Mouse (Mus musculus): ENCODE results near the gene Lrrc7. TPM values are rescaled to one million over a fixed set of nuclear protein-coding genes. Genes with fewer than 3 reads are reported as not detected.
"Not testable (repeated sequence)": the region's sequence is repeated elsewhere in the genome, so short reads cannot be mapped to it uniquely, and the experiment has no call there.

Lrrc7 gene
- polyA plus RNA-seq, 1 experiment from 2014 or later: 0.13 TPM

DNA sequence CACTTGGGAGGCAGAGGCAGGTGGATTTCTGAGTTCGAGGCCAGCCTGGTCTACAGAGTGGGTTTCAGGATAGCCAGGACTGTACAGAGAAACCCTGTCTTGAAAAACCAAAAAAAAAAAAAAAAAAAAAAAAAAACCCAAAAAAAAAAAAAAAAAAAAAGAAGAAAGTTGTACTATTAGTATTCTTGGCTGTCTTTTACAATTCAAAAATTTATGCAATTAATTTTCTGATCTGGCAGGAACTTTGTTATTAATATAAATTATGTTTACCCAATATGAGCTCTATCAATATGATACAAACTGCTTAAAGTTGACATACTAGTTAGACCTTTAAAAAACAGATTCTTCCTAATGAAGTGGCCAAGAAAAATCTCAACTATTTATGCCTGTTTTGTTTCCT is 459.5 kb downstream of the Lrrc7 start:
- H3K4me1 ChIP-seq (ENCODE audit: control insufficient read depth, insufficient read depth, low read length); ATAC-seq (replicated peaks; ENCODE audit: insufficient number of reproducible peaks, low FRiP score, low TSS enrichment); H3K4me2 ChIP-seq; H3K9ac ChIP-seq (ENCODE audit: low read depth, low read length); H3K27ac ChIP-seq (ENCODE audit: low read depth, low read length); H3K27me3 ChIP-seq (ENCODE audit: control insufficient read depth, insufficient read depth, low read length); H3K4me3 ChIP-seq (ENCODE audit: low read depth, low read length); H3K9me3 ChIP-seq (replicated peaks; ENCODE audit: control insufficient read depth, low read length); H3K36me3 ChIP-seq (ENCODE audit: control insufficient read depth, insufficient read depth, low read length): not testable (repeated sequence)
- WGBS (ENCODE audit: insufficient replicate concordance): 59% methylated on average over 1 of the region's 1 CpGs

- not testable (repeated sequence) for H3K4me1 ChIP-seq (ENCODE audit: control insufficient read depth, insufficient read depth, low read length); H3K9ac ChIP-seq (ENCODE audit: low read depth, low read length); H3K4me2 ChIP-seq; H3K36me3 ChIP-seq (ENCODE audit: control insufficient read depth, insufficient read depth, low read length); H3K9me3 ChIP-seq (replicated peaks; ENCODE audit: control insufficient read depth, low read length); H3K27ac ChIP-seq (ENCODE audit: low read depth, low read length); H3K27me3 ChIP-seq (ENCODE audit: control insufficient read depth, insufficient read depth, low read length); H3K4me3 ChIP-seq (ENCODE audit: low read depth, low read length); ATAC-seq (replicated peaks; ENCODE audit: insufficient number of reproducible peaks, low FRiP score, low TSS enrichment)
- WGBS (ENCODE audit: insufficient replicate concordance): 72% methylated on average over 8 of the region's 10 CpGs
Observed at GRCm38 (mm10) chr3:158102043-158102442, 460.0 kb downstream of the Lrrc7 start.

DNA sequence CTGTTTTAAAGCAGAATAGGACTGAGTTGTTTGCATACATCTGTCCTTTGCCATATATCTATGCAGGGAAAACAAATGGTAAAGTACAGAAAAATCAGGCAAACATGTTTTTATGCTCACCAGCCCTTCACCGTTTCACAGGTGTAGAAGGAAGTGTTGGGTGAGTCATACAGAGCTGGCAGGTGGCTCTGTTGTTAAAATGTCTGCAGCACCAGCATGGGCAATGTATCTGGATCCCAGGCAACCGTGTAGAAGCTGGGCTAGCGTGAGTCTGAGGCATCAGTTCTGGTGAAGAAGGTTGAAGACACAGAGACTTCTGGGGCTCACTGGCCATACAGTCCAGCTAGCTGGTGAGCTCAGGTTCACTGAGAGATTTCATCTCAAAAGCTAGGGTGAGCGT is 468.1 kb downstream of the Lrrc7 start:
- Histone ChIP-seq H3K4me3 (ENCODE audit: low read depth, low read length) (no peak overlapping the region), H3K4me1 (ENCODE audit: control insufficient read depth, insufficient read depth, low read length) (no peaks in the 10 kb centered on the region), H3K27me3 (ENCODE audit: control insufficient read depth, insufficient read depth, low read length) (no peaks in the 10 kb centered on the region), H3K9me3 (replicated peaks; ENCODE audit: control insufficient read depth, low read length) (no peaks in the 10 kb centered on the region), H3K9ac (ENCODE audit: low read depth, low read length) (no peak overlapping the region), H3K4me2 (no peak overlapping the region), H3K27ac (ENCODE audit: low read depth, low read length) (no peak overlapping the region), H3K36me3 (ENCODE audit: control insufficient read depth, insufficient read depth, low read length) (no peaks in the 10 kb centered on the region)
- no peak for ATAC-seq (replicated peaks; ENCODE audit: insufficient number of reproducible peaks, low FRiP score, low TSS enrichment)
- WGBS (ENCODE audit: insufficient replicate concordance): 62% methylated on average over 4 of the region's 4 CpGs

DNA sequence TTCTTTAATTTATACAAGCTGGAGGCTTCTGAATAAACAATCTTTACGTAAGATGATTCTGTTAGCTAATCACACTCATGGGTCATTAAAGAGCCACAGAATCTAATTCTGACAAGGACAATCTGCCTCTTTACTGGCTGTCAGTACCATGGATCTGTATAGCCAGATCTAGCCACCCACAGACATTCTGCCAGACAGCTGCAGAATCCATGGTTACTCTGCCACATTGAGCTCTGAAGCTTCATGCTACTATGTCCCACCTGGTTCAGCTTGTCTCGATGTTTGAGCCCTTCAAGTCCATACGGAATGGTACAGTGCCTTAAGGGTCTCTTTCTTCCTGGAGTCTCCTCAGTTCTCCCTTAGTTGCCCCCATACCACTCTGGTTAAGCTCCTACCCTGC is 470.4 kb downstream of the Lrrc7 start:
- 82% methylated on average over 3 of the region's 3 CpGs for WGBS (ENCODE audit: insufficient replicate concordance)
- H3K4me1 ChIP-seq (ENCODE audit: control insufficient read depth, insufficient read depth, low read length): no peaks in the 10 kb centered on the region
- no peaks in the 10 kb centered on the region for H3K9me3 ChIP-seq (replicated peaks; ENCODE audit: control insufficient read depth, low read length)
- H3K27me3 ChIP-seq (ENCODE audit: control insufficient read depth, insufficient read depth, low read length): no peaks in the 10 kb centered on the region
- no peak overlapping the region for H3K4me2 ChIP-seq
- H3K36me3 ChIP-seq (ENCODE audit: control insufficient read depth, insufficient read depth, low read length): no peaks in the 10 kb centered on the region
- H3K4me3 ChIP-seq (ENCODE audit: low read depth, low read length): no peak overlapping the region
- H3K9ac ChIP-seq (ENCODE audit: low read depth, low read length): no peak overlapping the region
- ATAC-seq (replicated peaks; ENCODE audit: insufficient number of reproducible peaks, low FRiP score, low TSS enrichment): no peak
- no peak overlapping the region for H3K27ac ChIP-seq (ENCODE audit: low read depth, low read length)

DNA sequence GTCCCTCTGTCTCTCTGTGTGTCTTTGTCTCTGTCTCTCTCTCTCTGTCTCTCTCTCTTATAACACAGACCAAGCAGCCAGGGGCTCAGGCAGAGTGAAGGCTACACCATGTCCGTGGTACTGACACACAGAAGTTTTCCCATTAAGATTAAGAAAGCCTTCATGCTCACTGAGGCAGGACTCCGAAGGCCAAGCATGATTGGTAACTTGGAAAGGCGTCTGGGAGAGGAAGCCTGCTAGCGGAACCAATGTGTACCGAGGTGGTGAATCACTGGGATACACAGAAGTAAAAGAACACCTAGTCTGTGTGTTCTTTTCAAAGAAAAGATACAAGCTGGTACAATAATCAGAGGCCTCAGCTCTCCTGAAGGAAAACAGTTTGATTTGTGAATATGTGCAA is 484.2 kb downstream of the Lrrc7 start:
- no peak overlapping the region for H3K4me3 ChIP-seq (ENCODE audit: low read depth, low read length)
- no peak overlapping the region for H3K4me2 ChIP-seq
- H3K36me3 ChIP-seq (ENCODE audit: control insufficient read depth, insufficient read depth, low read length): no peaks in the 10 kb centered on the region
- no peaks in the 10 kb centered on the region for H3K9me3 ChIP-seq (replicated peaks; ENCODE audit: control insufficient read depth, low read length)
- 74% methylated on average over 5 of the region's 5 CpGs for WGBS (ENCODE audit: insufficient replicate concordance)
- no peaks in the 10 kb centered on the region for H3K27me3 ChIP-seq (ENCODE audit: control insufficient read depth, insufficient read depth, low read length)
- H3K9ac ChIP-seq (ENCODE audit: low read depth, low read length): no peak overlapping the region
- no peaks in the 10 kb centered on the region for H3K4me1 ChIP-seq (ENCODE audit: control insufficient read depth, insufficient read depth, low read length)
- no peak overlapping the region for H3K27ac ChIP-seq (ENCODE audit: low read depth, low read length)
- ATAC-seq (replicated peaks; ENCODE audit: insufficient number of reproducible peaks, low FRiP score, low TSS enrichment): no peak

DNA sequence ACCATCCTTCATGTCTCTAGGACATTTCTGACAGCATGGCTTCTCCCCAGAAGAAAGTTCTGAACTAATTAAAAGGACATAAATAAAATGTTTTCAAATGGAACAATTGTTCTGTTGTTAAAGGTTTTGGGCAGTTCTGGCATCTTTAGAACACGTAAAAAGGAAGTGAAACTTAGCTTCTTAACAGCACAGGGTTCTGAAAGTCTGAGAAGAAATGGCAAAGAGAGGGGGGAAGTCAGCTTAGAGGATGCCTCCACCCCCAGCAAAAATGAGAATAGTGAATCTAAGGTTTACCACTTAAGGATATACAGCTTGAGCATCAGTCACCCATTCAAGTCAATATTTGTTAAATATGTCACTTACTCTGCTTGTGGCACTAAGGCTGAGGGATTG is 484.6 kb downstream of the Lrrc7 start:
- Histone ChIP-seq H3K27ac (ENCODE audit: low read depth, low read length) (no peak overlapping the region), H3K9ac (ENCODE audit: low read depth, low read length) (no peak overlapping the region), H3K9me3 (replicated peaks; ENCODE audit: control insufficient read depth, low read length) (no peaks in the 10 kb centered on the region), H3K27me3 (ENCODE audit: control insufficient read depth, insufficient read depth, low read length) (no peaks in the 10 kb centered on the region), H3K4me2 (no peak overlapping the region), H3K36me3 (ENCODE audit: control insufficient read depth, insufficient read depth, low read length) (no peaks in the 10 kb centered on the region), H3K4me1 (ENCODE audit: control insufficient read depth, insufficient read depth, low read length) (no peaks in the 10 kb centered on the region), H3K4me3 (ENCODE audit: low read depth, low read length) (no peak overlapping the region)
- WGBS (ENCODE audit: insufficient replicate concordance): 52% methylated on average over 1 of the region's 1 CpGs
- no peak for ATAC-seq (replicated peaks; ENCODE audit: insufficient number of reproducible peaks, low FRiP score, low TSS enrichment)

DNA sequence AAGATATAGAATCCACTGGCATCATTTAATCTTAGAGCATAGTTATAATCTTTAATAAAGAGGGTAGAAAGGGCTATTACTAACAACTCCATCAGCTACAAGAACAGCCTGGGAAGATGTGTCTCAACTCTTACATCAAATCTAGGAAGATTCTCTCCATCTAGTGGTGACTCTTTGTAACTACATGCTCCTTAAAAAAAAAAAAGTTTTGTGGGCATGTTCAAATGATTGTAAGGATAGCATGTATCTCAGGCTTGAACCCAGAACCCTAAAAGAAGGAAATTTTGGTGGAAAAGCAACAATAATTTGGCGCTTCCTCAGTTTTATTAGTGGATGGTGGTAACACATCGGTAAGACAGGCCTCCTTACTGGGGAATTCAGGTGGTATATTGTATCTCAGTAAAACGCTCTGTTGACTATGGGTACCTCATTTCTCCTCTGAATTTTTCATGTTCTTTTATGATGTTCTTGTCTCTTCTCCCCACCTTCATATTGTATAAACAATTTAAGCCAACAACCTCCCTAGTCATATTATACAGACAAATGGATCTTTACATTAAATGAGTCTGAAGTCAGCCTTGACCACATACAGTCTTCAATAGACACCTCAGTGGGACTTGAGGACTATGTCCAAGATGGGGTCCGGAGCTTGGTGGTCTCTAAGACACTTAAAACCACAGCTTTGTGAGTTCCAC is 485.2 kb downstream of the Lrrc7 start:
- Histone ChIP-seq H3K4me3 (ENCODE audit: low read depth, low read length) (no peak overlapping the region), H3K9me3 (replicated peaks; ENCODE audit: control insufficient read depth, low read length) (no peaks in the 10 kb centered on the region), H3K4me2 (no peak overlapping the region), H3K27ac (ENCODE audit: low read depth, low read length) (no peak overlapping the region), H3K4me1 (ENCODE audit: control insufficient read depth, insufficient read depth, low read length) (no peaks in the 10 kb centered on the region), H3K36me3 (ENCODE audit: control insufficient read depth, insufficient read depth, low read length) (no peaks in the 10 kb centered on the region), H3K27me3 (ENCODE audit: control insufficient read depth, insufficient read depth, low read length) (no peaks in the 10 kb centered on the region), H3K9ac (ENCODE audit: low read depth, low read length) (no peak overlapping the region)
- WGBS (ENCODE audit: insufficient replicate concordance): 42% methylated on average over 4 of the region's 4 CpGs
- ATAC-seq (replicated peaks; ENCODE audit: insufficient number of reproducible peaks, low FRiP score, low TSS enrichment): no peak

- Histone ChIP-seq H3K36me3 (ENCODE audit: control insufficient read depth, insufficient read depth, low read length) (no peaks in the 10 kb centered on the region), H3K9me3 (replicated peaks; ENCODE audit: control insufficient read depth, low read length) (no peaks in the 10 kb centered on the region), H3K4me2 (no peak overlapping the region), H3K4me1 (ENCODE audit: control insufficient read depth, insufficient read depth, low read length) (no peaks in the 10 kb centered on the region), H3K4me3 (ENCODE audit: low read depth, low read length) (no peak overlapping the region), H3K9ac (ENCODE audit: low read depth, low read length) (no peak overlapping the region), H3K27ac (ENCODE audit: low read depth, low read length) (no peak overlapping the region), H3K27me3 (ENCODE audit: control insufficient read depth, insufficient read depth, low read length) (no peaks in the 10 kb centered on the region)
- 73% methylated on average over 2 of the region's 2 CpGs for WGBS (ENCODE audit: insufficient replicate concordance)
- ATAC-seq (replicated peaks; ENCODE audit: insufficient number of reproducible peaks, low FRiP score, low TSS enrichment): no peak
Observed at GRCm38 (mm10) chr3:158075004-158075403, 487.0 kb downstream of the Lrrc7 start.

GRCm38 (mm10) chr3:158068613-158069263 is 493.3 kb downstream of the Lrrc7 start:
- H3K9ac ChIP-seq (ENCODE audit: low read depth, low read length): no peak overlapping the region
- no peaks in the 10 kb centered on the region for H3K4me1 ChIP-seq (ENCODE audit: control insufficient read depth, insufficient read depth, low read length)
- 65% methylated on average over 9 of the region's 9 CpGs for WGBS (ENCODE audit: insufficient replicate concordance)
- H3K36me3 ChIP-seq (ENCODE audit: control insufficient read depth, insufficient read depth, low read length): no peaks in the 10 kb centered on the region; the same call in 1 of the 2 replicates
- no peak overlapping the region for H3K4me3 ChIP-seq (ENCODE audit: low read depth, low read length)
- no peak for ATAC-seq (replicated peaks; ENCODE audit: insufficient number of reproducible peaks, low FRiP score, low TSS enrichment)
- H3K27ac ChIP-seq (ENCODE audit: low read depth, low read length): no peak overlapping the region
- no peaks in the 10 kb centered on the region for H3K9me3 ChIP-seq (replicated peaks; ENCODE audit: control insufficient read depth, low read length)
- no peaks in the 10 kb centered on the region for H3K27me3 ChIP-seq (ENCODE audit: control insufficient read depth, insufficient read depth, low read length)
- no peak overlapping the region for H3K4me2 ChIP-seq
